Mouse (Mus musculus) Patski (cell line): ENCODE data around the gene Tdrd9. TPM values are rescaled to one million over a fixed set of nuclear protein-coding genes. Genes with fewer than 3 reads are reported as not detected.

Source experiments
- ATAC-seq: fragments of 100-300 bp; one replicate; pipeline ENCODE4 v1.8.0; 2021
- CTCF ChIA-PET: fragments of 350-600 bp; sonication (Branson Sonifier 250); formaldehyde crosslinking; loops from one replicate; lab custom pipeline; 2022; ENCODE audit warnings: inconsistent platforms; lab: Charles Lee
- POLR2A ChIA-PET: fragments of 350-600 bp; sonication (Branson Sonifier 250); formaldehyde crosslinking; loops from one replicate; lab custom pipeline; 2022; ENCODE audit warnings: antibody characterized with exemption, inconsistent platforms; lab: Charles Lee
- DNase-seq: peaks from one replicate; pipeline ENCODE4 v3.0.0-alpha.2; 2011; ENCODE audit warnings: low read depth, low spot score
- H3K27me3 ChIP-seq: fragments of 371-371 bp; one replicate; pipeline ENCODE4 v1.5.1; 2021
- CTCF ChIP-seq: fragments of 100-300 bp; IDR thresholded peaks from one replicate; pipeline ENCODE4 v1.5.1; 2021
- in situ Hi-C: fragments of 300-500 bp; cut with MboI; formaldehyde crosslinking; loops from 3 replicates; pipeline ENCODE4 v1.11.1; 2018; ENCODE audit warnings: low pct_unique_long_range_greater_than_20kb, mixed read lengths
- polyA plus RNA-seq: library from polyadenylated mRNA; unstranded; gene quantifications from one replicate; pipeline ENCODE4 v1.2.3, GENCODE M21; 2021

The Tdrd9 gene
- polyA plus RNA-seq, 1 experiment from 2014 or later, result 0.21 TPM

DNA sequence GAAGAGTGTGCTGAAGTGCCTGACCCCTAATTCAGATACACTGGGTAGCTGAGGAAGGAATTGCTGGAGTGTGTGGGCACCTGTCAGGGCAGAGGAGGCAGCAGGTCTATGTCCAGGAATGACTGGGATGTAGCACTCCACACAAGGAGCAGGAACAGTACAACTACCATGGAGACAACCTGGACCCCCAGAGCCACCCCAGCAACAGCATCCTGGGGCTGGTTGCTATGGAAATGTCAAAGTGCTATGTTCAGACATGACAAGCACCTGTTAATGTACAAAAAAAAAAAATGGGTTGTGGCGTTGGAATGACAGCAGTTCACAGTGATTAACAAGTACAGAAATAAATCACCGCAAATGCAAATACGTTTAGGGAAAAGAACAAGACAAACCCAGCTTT, 114.9 kb downstream of the Tdrd9 start:
- POLR2A ChIA-PET, result no interaction called here
- in situ Hi-C loops, result loop anchor here (5.0 kb wide), 1 partner anchor 209 kb away; no protein-coding TSS in a partner anchor
- TF ChIP-seq CTCF, result no peak
- CTCF ChIA-PET, result no interaction called here
- H3K27me3 ChIP-seq, result peaks cover 1% of the 10 kb centered on the region
- DNase-seq (no peak), ATAC-seq (no peak)

DNA sequence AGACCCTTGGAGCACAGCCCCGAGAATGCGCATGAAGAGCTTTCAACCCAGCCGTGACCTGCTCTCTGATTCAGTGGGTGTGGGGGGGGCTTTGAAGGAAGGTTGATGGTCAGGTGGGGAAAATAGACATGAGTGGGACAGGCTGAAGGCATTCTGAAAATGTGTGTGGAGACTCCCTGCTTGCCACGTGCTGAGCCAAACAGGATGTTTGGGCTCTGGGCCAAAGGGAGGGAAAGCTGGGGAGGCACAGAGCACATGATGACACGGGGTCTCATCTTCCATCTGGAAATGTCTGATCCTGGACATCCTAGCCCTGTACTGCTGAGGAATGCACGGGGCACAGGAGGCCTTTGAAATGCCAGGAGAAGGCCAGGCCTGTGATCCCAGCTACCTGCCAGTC, 115.4 kb downstream of the Tdrd9 start:
- DNase-seq, result no peak
- ATAC-seq, result no peak
- no peak for TF ChIP-seq CTCF
- ChIA-PET CTCF (no interaction called here), POLR2A (interaction anchor here (1.5 kb wide), 1 partner anchor 10 kb away, joined by 4 read pairs; no protein-coding TSS in a partner anchor)
- in situ Hi-C loops, result loop anchor here (5.0 kb wide), 1 partner anchor 209 kb away; no protein-coding TSS in a partner anchor
- peaks cover 5% of the 10 kb centered on the region for H3K27me3 ChIP-seq

GRCm38 (mm10) chr12:112088609-112089324, 117.4 kb downstream of the Tdrd9 start:
- ChIA-PET POLR2A (no interaction called here), CTCF (interaction anchor here (1.2 kb wide), 1 partner anchor 11 kb away, joined by 3 read pairs; no protein-coding TSS in a partner anchor)
- DNase-seq (no peak), ATAC-seq (no peak)
- peaks cover 5% of the 10 kb centered on the region for H3K27me3 ChIP-seq
- in situ Hi-C loops, result loop anchor here (5.0 kb wide), 1 partner anchor 211 kb away; no protein-coding TSS in a partner anchor
- no peak for TF ChIP-seq CTCF

- ChIA-PET CTCF (interaction anchor here (0.8 to 1.3 kb wide), 2 partner anchors 11 to 46 kb away, joined by 3 read pairs; no protein-coding TSS in a partner anchor), POLR2A (no interaction called here)
- DNase-seq (no peak), ATAC-seq (no peak)
- peaks cover 5% of the 10 kb centered on the region for H3K27me3 ChIP-seq
- TF ChIP-seq CTCF, result peak; percentile 90
- in situ Hi-C loops, result no loop called here
Measured at GRCm38 (mm10) chr12:112091054-112091453, 119.7 kb downstream of the Tdrd9 start.

DNA sequence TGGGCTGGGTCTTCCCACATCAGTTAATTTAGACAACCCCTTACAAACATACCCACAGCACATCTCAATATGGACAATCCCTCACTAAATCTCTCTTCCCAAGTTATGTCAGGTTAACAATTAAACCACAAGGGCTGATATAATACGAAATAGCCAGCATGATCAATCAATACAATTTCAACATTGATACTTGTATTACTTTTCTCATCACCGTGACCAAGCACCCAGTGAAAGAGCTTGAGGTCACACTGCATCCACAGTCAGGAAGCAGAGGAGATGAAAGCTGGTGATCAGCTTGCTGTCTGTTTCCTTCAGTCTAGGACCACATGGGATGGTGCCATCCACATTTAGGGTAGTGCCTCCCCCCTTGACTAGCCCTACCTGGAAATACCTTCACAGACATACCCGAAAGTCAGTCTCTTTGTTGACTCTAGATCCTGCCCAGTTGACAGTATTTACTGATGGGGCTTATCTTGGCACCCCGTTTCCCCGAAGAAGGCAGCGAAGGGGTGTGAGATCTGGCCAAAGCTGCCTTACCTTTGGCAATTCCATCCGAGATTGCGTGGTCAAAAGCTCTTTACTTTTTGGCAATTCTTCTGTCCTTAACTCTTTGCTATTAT, 123.0 kb downstream of the Tdrd9 start:
- in situ Hi-C loops, result no loop called here

GRCm38 (mm10) chr12:112096051-112096732, 124.8 kb downstream of the Tdrd9 start:
- H3K27me3 ChIP-seq, result peaks cover 7% of the 10 kb centered on the region
- POLR2A ChIA-PET, result interaction anchor here (1.0 kb wide), 1 partner anchor 9 kb away, joined by 4 read pairs; no protein-coding TSS in a partner anchor
- no peak for TF ChIP-seq CTCF
- DNase-seq, result peak; percentile 68
- CTCF ChIA-PET, result interaction anchor here (1.0 kb wide), 1 partner anchor 56 kb away, joined by 3 read pairs; no protein-coding TSS in a partner anchor
- peak; percentile 58 for ATAC-seq
- in situ Hi-C loops, result no loop called here

More for the DNA sequence above, 123.0 kb downstream of the Tdrd9 start:
- ATAC-seq (no peak), DNase-seq (no peak)
- no peak for TF ChIP-seq CTCF
- CTCF ChIA-PET, result no interaction called here
- POLR2A ChIA-PET, result no interaction called here
- peaks cover 5% of the 10 kb centered on the region for H3K27me3 ChIP-seq

GRCm38 (mm10) chr12:112096733-112097117, 125.4 kb downstream of the Tdrd9 start:
- ChIA-PET POLR2A (interaction anchor here (1.0 kb wide), 1 partner anchor 9 kb away, joined by 4 read pairs; no protein-coding TSS in a partner anchor), CTCF (interaction anchor here (1.0 kb wide), 1 partner anchor 57 kb away, joined by 3 read pairs; no protein-coding TSS in a partner anchor)
- ATAC-seq (peak; percentile 22), DNase-seq (no peak)
- no peak for TF ChIP-seq CTCF
- H3K27me3 ChIP-seq, result peaks cover 7% of the 10 kb centered on the region
- in situ Hi-C loops, result no loop called here

- no peak for TF ChIP-seq CTCF
- ATAC-seq (no peak), DNase-seq (no peak)
- POLR2A ChIA-PET, result no interaction called here
- in situ Hi-C loops, result no loop called here
- CTCF ChIA-PET, result no interaction called here
- peaks cover 7% of the 10 kb centered on the region for H3K27me3 ChIP-seq
Measured at GRCm38 (mm10) chr12:112100106-112100505, 128.7 kb downstream of the Tdrd9 start.

- ChIA-PET CTCF (interaction anchor here (1.0 kb wide), 1 partner anchor 36 kb away, joined by 3 read pairs; no protein-coding TSS in a partner anchor), POLR2A (interaction anchor here (0.5 kb wide), 1 partner anchor 288 kb away, joined by 6 read pairs; no protein-coding TSS in a partner anchor)
- peaks cover 10% of the 10 kb centered on the region for H3K27me3 ChIP-seq
- DNase-seq (no peak), ATAC-seq (no peak)
- in situ Hi-C loops, result no loop called here
- TF ChIP-seq CTCF, result no peak
Measured at GRCm38 (mm10) chr12:112101045-112101444, 129.7 kb downstream of the Tdrd9 start.

DNA sequence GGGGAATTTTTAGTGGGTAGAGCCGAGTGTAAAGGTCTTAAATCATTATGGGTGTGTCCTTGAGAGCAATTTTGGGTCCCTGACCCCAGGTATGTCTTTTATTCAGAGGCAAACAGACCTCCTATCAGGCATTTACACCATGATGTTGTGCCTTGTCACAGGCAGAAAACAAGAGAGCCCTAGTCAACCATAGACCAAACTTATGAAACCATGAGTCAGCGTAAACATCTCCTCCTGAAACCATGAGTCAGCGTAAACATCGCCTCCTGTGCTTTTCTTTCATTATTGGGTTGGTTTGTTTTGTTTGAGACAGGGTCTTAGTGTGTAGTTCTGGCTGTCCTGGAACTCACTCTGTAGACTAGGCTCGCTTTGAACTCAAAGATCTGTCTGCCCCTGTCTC, 131.8 kb downstream of the Tdrd9 start:
- ChIA-PET CTCF (no interaction called here), POLR2A (no interaction called here)
- no peak for ATAC-seq
- in situ Hi-C loops, result no loop called here
- peaks cover 14% of the 10 kb centered on the region for H3K27me3 ChIP-seq
- TF ChIP-seq CTCF, result no peak
- no peak for DNase-seq
